Mouse (Mus musculus): ENCODE measurements around the gene Sp7. TPM values are rescaled to one million over a fixed set of nuclear protein-coding genes. Genes with fewer than 3 reads are reported as not detected.

The Sp7 gene
- polyA plus RNA-seq, 2 experiments, result 11.7 to 22.5 TPM

DNA sequence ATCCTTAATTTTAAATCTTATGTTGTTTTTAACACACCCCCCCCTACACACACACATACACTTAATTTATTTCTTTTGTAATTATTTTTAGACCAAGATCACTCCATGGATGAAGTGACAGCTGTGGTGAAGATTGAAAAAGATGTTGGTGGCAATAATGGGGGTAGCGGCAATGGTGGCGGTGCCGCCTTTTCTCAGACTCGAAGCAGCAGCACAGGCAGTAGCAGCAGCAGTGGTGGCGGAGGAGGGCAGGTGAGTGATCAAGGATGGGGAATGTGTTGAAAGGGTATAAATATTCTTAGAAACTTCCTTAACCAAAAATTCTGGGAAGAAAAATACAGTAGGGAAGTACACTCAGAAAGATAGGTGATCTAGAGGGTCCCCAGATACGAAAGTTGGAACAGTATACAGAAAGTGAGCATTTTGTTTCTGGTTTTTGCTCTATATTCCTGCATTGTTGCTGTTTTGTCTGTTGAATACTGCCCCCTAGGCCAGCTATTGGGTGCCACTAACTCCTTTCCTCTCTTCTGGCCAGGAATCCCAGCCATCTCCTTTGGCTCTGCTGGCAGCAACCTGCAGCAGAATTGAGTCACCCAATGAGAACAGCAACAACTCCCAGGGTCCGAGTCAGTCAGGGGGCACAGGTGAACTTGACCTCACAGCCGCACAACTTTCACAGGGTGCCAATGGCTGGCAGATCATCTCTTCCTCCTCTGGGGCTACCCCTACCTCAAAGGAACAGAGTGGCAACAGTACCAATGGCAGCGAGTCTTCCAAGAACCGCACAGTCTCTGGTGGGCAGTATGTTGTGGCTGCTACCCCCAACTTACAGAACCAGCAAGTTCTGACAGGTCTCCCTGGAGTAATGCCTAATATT is 40.9 kb upstream of the Sp7 start:
- Histone ChIP-seq H3K27ac (replicated peaks; ENCODE audit: low read depth, low read length) (no peak overlapping the region), H3K36me3 (ENCODE audit: control insufficient read depth, insufficient read depth, low read length) (peaks cover 41% of the 10 kb centered on the region), H3K9ac (ENCODE audit: low read depth, low read length, severe bottlenecking) (no peak overlapping the region), H3K27me3 (ENCODE audit: control insufficient read depth, insufficient read depth, low read length) (no peaks in the 10 kb centered on the region), H3K9me3 (ENCODE audit: control insufficient read depth, low read length) (no peaks in the 10 kb centered on the region), H3K4me2 (replicated peaks; ENCODE audit: low read depth, low read length, severe bottlenecking) (0 out of 2 replicates have a peak overlapping the region, but pooled peaks have one; percentile 41), H3K4me3 (replicated peaks; ENCODE audit: low read length) (no peak overlapping the region), H3K4me1 (ENCODE audit: control insufficient read depth, insufficient read depth, low read length) (peaks cover 11% of the 10 kb centered on the region)
- no peak for ATAC-seq (ENCODE audit: low FRiP score, low read depth)
- 96% methylated on average over 10 of the region's 10 CpGs for WGBS
- no peak for TF ChIP-seq POLR2A (IDR thresholded peaks at IDR 0.05; ENCODE audit: borderline replicate concordance, extremely low read depth, insufficient read depth, insufficient read length)
- no peak for DNase-seq (ENCODE audit: low spot score)

DNA sequence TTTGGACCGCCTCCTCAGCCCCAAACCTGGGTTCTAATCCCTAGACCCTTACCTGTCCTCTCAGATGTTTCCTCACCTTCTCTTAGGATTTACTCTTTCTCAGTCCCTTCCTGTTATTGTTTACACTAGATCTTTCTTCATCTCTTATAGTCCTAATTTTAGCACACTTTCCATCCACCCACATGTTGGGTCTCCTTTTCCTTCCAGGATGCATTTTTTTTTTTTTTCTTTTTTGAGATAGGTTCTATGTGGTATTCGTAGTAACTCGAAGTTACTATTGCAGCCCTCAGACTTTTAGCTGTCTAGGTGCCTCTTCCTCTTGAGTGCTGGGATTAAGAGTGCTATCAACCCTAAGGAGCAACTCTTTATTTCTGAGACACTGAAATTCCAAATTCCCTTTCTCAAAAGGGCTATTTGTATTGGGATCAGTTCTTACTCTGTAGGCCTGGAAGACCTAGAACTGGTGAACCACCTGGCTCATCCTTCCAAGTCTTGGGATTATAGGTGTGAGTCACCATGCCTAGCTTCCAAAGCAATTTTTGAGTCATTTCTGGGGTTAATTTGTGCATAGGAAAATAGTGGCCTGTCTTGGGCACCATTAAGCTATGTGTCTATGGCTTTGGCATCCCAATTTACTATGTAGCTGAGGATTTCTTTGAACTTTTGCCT is 40.1 kb upstream of the Sp7 start:
- H3K36me3 ChIP-seq (ENCODE audit: control insufficient read depth, insufficient read depth, low read length), result peaks cover 35% of the 10 kb centered on the region
- H3K9me3 ChIP-seq (ENCODE audit: control insufficient read depth, low read length), result no peaks in the 10 kb centered on the region
- 22% methylated on average over 3 of the region's 3 CpGs for WGBS
- H3K27me3 ChIP-seq (ENCODE audit: control insufficient read depth, insufficient read depth, low read length), result no peaks in the 10 kb centered on the region
- H3K4me1 ChIP-seq (ENCODE audit: control insufficient read depth, insufficient read depth, low read length), result peaks cover 11% of the 10 kb centered on the region
- H3K4me3 ChIP-seq (replicated peaks; ENCODE audit: low read length), result peak overlapping the region; percentile 87
- no peak for TF ChIP-seq POLR2A (IDR thresholded peaks at IDR 0.05; ENCODE audit: borderline replicate concordance, extremely low read depth, insufficient read depth, insufficient read length)
- H3K27ac ChIP-seq (replicated peaks; ENCODE audit: low read depth, low read length), result peak overlapping the region; percentile 98
- no peak for DNase-seq (ENCODE audit: low spot score)
- peak overlapping the region; percentile 41 for H3K4me2 ChIP-seq (replicated peaks; ENCODE audit: low read depth, low read length, severe bottlenecking)
- ATAC-seq (ENCODE audit: low FRiP score, low read depth), result no peak
- peak overlapping the region; percentile 97 for H3K9ac ChIP-seq (ENCODE audit: low read depth, low read length, severe bottlenecking)

DNA sequence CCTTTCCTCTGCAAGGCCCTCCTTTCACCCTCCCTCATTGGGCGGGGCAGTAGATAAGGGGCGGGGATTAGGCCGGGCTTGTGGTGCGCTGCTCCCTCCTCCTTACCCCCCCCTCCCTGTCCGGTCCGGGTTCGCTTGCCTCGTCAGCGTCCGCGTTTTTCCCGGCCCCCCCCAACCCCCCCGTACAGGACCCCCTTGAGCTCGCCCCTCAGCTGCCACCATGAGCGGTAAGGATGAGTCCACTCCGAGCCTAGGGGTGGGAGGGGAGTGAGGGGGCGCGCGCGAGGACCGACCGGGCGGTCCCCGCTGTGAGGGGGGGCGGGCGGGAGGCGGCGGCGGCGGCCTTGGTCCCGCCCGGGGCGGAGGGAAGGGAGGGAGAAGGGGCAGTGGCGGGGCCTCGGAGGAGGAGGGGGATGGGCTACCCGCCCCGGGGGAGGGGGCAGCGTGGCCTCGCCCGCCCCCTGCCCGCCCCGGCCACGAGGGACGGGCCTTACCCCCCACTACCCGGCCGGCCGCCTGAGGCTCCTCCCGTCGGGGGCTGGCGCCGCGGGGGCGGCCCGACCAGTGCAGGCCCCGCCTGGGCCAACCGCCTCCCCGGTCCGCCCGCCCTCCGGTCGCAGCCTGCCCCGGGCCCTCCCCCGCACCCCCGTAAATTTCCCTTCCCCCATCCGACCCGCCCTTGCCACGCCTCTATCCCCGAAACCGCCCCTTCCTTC is 39.4 kb upstream of the Sp7 start:
- 2% methylated on average over 25 of the region's 69 CpGs for WGBS
- no peak for TF ChIP-seq POLR2A (IDR thresholded peaks at IDR 0.05; ENCODE audit: borderline replicate concordance, extremely low read depth, insufficient read depth, insufficient read length)
- Histone ChIP-seq H3K9ac (ENCODE audit: low read depth, low read length, severe bottlenecking) (peak overlapping the region; percentile 97), H3K27ac (replicated peaks; ENCODE audit: low read depth, low read length) (peak overlapping the region; percentile 98), H3K36me3 (ENCODE audit: control insufficient read depth, insufficient read depth, low read length) (peaks cover 35% of the 10 kb centered on the region), H3K4me3 (replicated peaks; ENCODE audit: low read length) (peak overlapping the region; percentile 87), H3K4me2 (replicated peaks; ENCODE audit: low read depth, low read length, severe bottlenecking) (peak overlapping the region; percentile 41), H3K4me1 (ENCODE audit: control insufficient read depth, insufficient read depth, low read length) (peaks cover 11% of the 10 kb centered on the region), H3K9me3 (ENCODE audit: control insufficient read depth, low read length) (no peaks in the 10 kb centered on the region), H3K27me3 (ENCODE audit: control insufficient read depth, insufficient read depth, low read length) (no peaks in the 10 kb centered on the region)
- ATAC-seq (ENCODE audit: low FRiP score, low read depth) (0 out of 2 replicates have a peak, but pooled peaks have one; percentile 1), DNase-seq (ENCODE audit: low spot score) (peak; percentile 78)

DNA sequence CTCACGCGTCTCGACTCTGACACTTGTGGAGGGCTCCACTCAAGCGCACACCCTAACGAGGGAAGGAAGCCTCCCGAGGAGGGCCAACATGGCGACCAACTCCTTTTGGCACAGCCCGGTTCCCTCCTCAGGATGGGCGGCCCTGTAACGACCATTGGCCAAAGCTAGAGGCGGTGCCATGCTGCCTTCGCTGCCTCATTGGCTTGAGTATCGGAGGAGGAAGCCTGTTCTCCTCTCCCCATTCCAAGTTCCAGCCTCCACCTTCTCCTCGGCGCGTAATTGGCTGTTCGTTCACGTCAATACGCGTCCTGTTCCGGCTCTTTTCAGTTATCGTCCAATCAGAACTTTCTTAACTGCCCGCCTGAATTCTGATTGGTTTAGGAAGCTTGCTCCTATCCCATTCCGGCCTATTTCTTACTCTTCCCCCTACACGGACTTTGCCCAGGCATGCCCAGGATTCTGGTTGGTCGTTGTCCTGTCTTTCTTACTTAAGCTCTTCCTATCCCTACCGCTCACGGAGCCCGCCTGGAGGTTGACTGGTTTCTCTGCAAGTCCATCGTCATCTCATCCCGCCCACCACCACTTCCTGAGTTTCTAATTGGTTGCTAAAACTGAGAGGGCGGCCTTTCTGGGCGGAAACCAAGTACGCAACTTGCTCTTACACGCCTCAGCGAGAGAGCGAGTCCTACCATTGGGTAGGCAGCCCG is 38.7 kb upstream of the Sp7 start, which contains the start of gene Sp1:
Gene Sp1 (plus strand): TSS at position 655 of the 707 bp plus-strand sequence.
- peak; percentile 99 for DNase-seq (ENCODE audit: low spot score)
- ATAC-seq (ENCODE audit: low FRiP score, low read depth), result peak; percentile 96
- Histone ChIP-seq H3K4me2 (replicated peaks; ENCODE audit: low read depth, low read length, severe bottlenecking) (peak within 1 kb of the TSS; percentile 54), H3K9ac (ENCODE audit: low read depth, low read length, severe bottlenecking) (peak within 1 kb of the TSS; percentile 97), H3K27me3 (ENCODE audit: control insufficient read depth, insufficient read depth, low read length) (no peaks in the 10 kb centered on the region), H3K4me1 (ENCODE audit: control insufficient read depth, insufficient read depth, low read length) (peaks cover 11% of the 10 kb centered on the region), H3K27ac (replicated peaks; ENCODE audit: low read depth, low read length) (peak within 1 kb of the TSS; percentile 100), H3K9me3 (ENCODE audit: control insufficient read depth, low read length) (no peaks in the 10 kb centered on the region), H3K36me3 (ENCODE audit: control insufficient read depth, insufficient read depth, low read length) (peaks cover 34% of the 10 kb centered on the region), H3K4me3 (replicated peaks; ENCODE audit: low read length) (peak within 1 kb of the TSS; percentile 87)
- TF ChIP-seq POLR2A (IDR thresholded peaks at IDR 0.05; ENCODE audit: borderline replicate concordance, extremely low read depth, insufficient read depth, insufficient read length), result peak; percentile 97; the same call in 1 of the 2 replicates
- WGBS, result under 1% methylated on average over 37 of the region's 38 CpGs
